Mouse (Mus musculus): ENCODE data around the gene Cenpo. TPM values are rescaled to one million over a fixed set of nuclear protein-coding genes. Genes with fewer than 3 reads are reported as not detected.
A peak's percentile ranks its signal among the peaks of the same experiment; 100 is the strongest.
"Not testable (repeated sequence)": the region's sequence is repeated elsewhere in the genome, so short reads cannot be mapped to it uniquely, and the experiment has no call there.

The Cenpo gene
- total RNA-seq (2015; ENCODE audit: low replicate concordance), result 4.8 and 6.3 TPM in 2 replicates
- 13.0 and 22.8 TPM in 2 replicates for total RNA-seq (2017; ENCODE audit: low replicate concordance)

DNA sequence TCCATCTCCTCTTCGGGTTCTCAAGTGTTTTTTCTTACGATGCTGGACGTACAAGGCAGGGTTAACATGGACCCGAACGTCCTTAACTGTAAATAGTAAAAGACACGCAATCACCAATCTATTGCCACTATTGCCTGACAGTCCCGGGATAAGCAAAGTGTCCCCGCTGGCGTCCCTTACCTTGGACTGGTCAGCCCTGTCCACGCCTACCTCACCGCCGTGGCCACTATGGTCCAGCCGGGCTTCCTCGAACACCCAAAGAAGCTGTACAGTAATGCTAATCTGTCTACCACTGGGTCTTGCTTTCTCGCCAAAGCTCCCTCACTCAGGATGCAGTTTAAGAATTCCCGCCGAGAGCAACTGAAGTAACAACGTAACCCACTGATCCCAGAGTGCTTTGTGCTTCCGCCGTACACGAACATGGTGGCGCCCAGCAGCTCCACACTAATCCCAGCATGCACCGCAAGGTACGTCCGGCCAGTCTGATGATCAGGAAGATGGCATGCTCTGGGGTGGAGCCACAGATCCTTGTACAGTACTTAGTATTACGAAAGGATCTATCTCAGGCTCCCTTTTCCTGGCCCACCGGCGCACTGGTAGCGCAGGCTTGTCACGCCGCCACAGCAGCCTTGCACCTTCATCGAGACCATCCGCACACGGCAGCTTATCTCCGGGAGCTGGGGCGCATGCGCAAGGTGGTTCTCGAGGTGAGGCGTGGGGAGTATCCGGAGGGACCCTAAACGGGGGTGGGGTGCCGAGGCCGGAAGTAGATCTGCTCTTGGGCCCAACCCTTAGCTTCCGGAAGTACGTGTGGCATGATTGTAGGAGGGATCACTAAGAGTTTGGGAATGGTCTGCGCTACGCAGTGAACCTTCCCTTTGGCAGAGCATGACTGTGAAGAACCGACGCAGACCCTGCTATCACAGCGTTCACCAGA lies at the start of gene Cenpo, which contains the start of gene Ptrhd1:
Gene Cenpo (minus strand): TSS at position 723 of the 937 bp plus-strand sequence.
Gene Ptrhd1 (plus strand): TSS at position 456 of the 937 bp plus-strand sequence.
- ATAC-seq (replicated peaks; ENCODE audit: low FRiP score, poor library complexity, severe bottlenecking), result peak; percentile 96

- peak; percentile 62; the same call in 1 of the 2 replicates for ATAC-seq (replicated peaks; ENCODE audit: low FRiP score, poor library complexity, severe bottlenecking)
Observed at GRCm38 (mm10) chr12:4279878-4280277, 45.8 kb upstream of the Cenpo start.

DNA sequence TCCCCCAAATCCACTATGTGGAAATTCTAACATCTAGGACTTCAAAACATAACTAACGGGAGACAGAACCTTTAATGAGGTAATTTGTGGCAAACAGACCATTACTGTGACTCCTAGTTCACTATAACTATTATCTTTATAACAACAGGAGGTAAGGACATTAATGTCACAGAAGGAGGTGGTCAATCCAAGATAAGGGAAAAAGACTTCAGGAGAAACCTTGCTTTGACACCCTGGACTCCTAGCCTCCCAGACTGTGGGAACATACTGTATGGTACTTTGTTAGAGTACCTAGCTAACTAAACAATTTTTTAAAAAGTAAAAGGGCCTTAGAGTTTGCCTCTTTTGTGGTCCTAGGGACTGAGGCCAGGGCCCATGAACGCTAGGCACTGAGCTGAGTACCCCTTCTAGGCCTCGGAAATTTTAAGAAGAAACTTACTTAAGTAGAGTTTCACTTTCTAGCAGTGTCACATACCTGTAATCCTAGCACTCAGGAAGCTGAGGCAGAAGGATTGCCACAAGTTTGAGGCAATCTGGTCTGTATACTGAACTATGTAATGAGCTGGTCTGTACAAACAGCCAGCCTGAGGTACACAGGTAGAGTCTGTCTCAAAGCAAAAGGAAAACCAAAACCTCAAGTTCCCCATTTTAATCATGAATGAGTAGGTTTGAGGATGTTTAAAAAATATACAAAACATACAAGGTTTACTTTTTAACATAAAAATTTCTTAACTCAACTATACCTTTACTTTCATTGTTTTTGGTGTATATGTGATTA lies 45.1 kb upstream of the Cenpo start:
- ATAC-seq (replicated peaks; ENCODE audit: low FRiP score, poor library complexity, severe bottlenecking), result no peak; the same call in 1 of the 2 replicates

DNA sequence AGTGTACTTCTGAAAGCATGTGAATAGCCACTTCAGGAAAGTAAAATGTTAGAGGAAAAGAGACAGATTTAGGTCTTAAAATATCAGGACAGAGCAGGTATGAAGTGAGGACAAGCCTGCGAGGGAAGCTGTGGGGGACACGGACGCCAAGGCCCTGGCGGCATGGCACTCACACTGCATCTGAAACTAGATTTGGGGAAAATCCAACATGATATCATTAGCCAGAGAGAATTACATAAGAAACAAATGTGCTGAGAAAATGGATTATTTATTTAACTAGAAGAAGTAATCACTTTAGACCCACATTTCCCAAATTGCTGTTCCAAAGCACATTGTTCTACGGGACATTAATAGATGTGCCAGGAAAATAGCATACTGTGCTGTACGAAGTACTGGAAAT lies 37.0 kb upstream of the Cenpo start:
- no peak for ATAC-seq (replicated peaks; ENCODE audit: low FRiP score, poor library complexity, severe bottlenecking)

- ATAC-seq (replicated peaks; ENCODE audit: low FRiP score, poor library complexity, severe bottlenecking), result no peak
Observed at GRCm38 (mm10) chr12:4267765-4268164, 33.7 kb upstream of the Cenpo start.

DNA sequence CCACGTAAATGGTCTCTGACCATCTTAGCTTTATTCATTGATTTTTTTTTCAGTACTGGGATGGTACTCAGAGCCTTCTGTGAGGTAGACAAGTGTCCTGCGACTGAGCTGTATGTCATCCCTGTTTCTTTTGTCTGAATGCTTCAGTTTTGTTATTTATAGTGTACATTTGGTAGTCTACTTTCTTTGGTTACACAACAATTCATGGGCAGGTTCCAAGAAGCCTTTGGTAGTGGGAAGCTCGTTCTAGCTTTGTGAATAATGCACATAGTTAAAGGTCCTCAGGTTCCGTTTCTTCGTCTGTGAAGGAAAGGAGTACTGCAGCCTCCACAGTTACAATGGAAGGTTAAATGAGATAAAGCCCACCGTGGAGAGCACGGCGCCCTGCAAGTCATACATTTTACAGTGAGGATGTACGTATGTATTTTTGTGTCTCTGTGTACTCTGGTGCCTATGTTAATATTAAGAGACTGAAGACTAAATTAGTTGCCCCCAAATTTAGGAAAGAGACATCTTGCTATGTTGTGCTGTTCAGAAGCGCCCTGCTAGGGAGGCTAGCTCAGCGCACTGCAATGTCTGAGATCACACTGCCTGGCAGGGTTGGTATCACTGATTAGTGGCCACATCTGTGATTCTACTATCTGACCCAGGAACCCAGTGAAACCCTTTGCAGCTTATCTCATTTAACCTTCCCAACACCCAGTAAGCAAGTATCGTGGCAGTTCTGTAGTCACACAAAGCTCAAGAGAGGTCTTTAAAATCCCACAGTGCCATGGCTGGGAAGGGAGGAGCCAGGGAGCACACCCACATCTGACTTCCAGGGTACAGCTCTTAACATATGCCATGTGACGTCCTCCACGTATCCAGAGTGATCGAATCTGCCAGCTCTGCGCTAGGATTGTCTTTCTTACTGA lies 18.9 kb upstream of the Cenpo start:
- ATAC-seq (replicated peaks; ENCODE audit: low FRiP score, poor library complexity, severe bottlenecking), result peak; percentile 76

- ATAC-seq (replicated peaks; ENCODE audit: low FRiP score, poor library complexity, severe bottlenecking), result no peak
Observed at GRCm38 (mm10) chr12:4249786-4250185, 15.7 kb upstream of the Cenpo start.

DNA sequence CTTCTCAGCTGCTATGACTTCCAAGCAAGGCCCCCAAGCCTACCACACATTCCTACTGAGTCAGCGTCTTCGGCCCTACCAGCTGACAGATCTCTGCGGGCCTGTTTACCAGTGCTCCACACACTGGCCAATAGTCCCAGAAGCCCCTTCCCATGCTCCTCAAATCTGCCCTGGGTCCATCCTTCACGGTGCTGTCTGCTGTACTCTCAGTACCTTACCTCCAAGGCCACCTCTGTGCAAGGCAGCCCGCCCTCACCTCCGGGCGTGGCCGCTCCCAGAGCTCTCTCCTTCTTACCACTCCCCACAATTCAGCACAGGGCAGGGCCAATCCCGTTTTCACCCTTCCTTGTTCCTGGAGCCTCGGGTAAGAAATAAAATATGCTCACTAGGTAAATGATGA lies 11.6 kb upstream of the Cenpo start:
- no peak for ATAC-seq (replicated peaks; ENCODE audit: low FRiP score, poor library complexity, severe bottlenecking)

GRCm38 (mm10) chr12:4243805-4244204 lies 9.7 kb upstream of the Cenpo start:
- no peak for ATAC-seq (replicated peaks; ENCODE audit: low FRiP score, poor library complexity, severe bottlenecking)

DNA sequence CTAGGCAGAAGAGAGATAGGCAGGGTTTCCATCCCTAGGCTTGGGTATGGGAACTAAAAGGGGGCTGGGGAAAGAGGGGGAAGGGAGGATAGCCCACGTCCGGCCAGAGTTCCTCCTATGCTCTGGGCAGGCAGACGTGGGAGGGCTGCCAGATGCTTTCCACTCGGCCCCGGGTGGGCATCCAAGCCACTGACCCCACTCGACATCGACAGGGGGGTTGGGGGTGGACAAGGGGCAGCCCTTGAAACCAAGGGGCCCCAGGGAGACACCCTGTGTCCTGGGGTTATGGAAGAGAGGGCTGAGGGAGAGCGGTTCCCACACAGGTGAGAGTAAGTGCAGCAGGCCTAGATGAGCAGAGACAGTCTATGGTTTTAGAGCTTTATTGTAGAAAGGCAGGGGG lies 6.2 kb upstream of the Cenpo start:
- ATAC-seq (replicated peaks; ENCODE audit: low FRiP score, poor library complexity, severe bottlenecking), result not testable (repeated sequence)

GRCm38 (mm10) chr12:4237481-4237880 lies 3.4 kb upstream of the Cenpo start:
- no peak for ATAC-seq (replicated peaks; ENCODE audit: low FRiP score, poor library complexity, severe bottlenecking)

GRCm38 (mm10) chr12:4232777-4233176 lies 1.3 kb downstream of the Cenpo start:
- no peak for ATAC-seq (replicated peaks; ENCODE audit: low FRiP score, poor library complexity, severe bottlenecking)

DNA sequence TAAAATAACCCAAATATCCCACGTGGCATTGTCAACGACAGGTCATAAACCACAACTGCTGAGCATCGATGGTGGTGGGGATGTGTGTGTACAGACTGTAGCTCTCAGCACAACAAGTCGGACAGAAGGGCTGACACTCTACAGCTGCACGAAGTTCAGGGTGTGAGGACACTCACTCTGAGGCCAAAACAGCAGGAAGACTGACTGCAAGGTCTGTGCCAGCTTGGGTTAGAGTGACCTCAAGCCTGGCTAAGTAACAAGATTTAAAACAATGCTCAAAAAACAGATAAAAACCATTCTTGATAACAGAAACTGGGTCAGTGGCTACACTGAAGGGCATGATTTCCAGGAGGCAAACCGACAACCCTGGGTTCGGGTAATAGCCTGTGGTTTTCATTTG lies 3.9 kb downstream of the Cenpo start:
- ATAC-seq (replicated peaks; ENCODE audit: low FRiP score, poor library complexity, severe bottlenecking), result no peak

DNA sequence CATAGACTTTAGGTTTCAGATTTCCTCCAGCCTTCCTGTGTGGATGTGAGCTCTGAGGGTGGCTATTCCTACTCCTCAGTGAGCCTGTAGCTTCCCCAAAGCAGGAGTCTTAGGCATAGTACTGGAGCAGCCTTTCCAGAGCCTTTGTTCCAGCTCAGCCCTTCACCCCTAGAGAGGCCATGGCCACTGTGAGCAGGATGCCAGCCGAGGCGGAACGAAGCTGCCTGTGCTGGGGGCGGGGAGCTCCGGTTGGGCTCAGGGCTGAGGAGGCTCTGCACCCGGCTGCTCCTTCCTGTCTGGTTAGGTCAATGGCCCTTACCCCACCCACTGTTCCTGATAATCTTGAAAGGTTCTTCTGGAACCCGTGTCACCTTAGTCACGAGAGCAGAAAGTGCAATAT lies 21.2 kb downstream of the Cenpo start:
- ATAC-seq (replicated peaks; ENCODE audit: low FRiP score, poor library complexity, severe bottlenecking), result no peak

GRCm38 (mm10) chr12:4211174-4211573 lies 22.9 kb downstream of the Cenpo start:
- no peak for ATAC-seq (replicated peaks; ENCODE audit: low FRiP score, poor library complexity, severe bottlenecking)

- ATAC-seq (replicated peaks; ENCODE audit: low FRiP score, poor library complexity, severe bottlenecking), result no peak
Observed at GRCm38 (mm10) chr12:4209196-4209595, 24.9 kb downstream of the Cenpo start.

- 0 out of 2 replicates have a peak, but pooled peaks have one; percentile 25 for ATAC-seq (replicated peaks; ENCODE audit: low FRiP score, poor library complexity, severe bottlenecking)
Observed at GRCm38 (mm10) chr12:4208405-4209133, 25.5 kb downstream of the Cenpo start.

DNA sequence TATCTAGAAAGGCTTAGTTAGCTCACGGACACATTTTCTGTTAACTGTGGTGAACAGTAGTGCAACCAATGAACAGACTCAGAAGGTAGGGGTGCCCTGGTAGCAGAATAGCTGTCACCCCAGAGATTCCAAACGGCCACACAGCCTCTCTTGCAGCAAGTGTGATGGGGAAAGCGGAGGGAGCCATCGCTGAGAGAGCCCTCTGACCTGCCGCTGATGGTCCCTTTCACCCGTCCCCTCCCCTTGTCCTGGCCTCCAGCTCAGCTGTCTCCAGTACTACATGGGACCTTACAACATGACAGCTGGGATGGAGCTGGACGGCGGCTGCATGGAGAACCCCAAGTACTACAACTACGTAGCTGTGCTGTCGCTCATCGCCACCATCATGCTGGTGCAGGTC lies 28.0 kb downstream of the Cenpo start:
- ATAC-seq (replicated peaks; ENCODE audit: low FRiP score, poor library complexity, severe bottlenecking), result no peak

GRCm38 (mm10) chr12:4202206-4202605 lies 31.9 kb downstream of the Cenpo start:
- ATAC-seq (replicated peaks; ENCODE audit: low FRiP score, poor library complexity, severe bottlenecking), result no peak

Data from erythroblast, adult 5-6 weeks (primary cell).